Mouse (Mus musculus): ENCODE measurements around the gene Trim47.

Gene Trim47

DNA sequence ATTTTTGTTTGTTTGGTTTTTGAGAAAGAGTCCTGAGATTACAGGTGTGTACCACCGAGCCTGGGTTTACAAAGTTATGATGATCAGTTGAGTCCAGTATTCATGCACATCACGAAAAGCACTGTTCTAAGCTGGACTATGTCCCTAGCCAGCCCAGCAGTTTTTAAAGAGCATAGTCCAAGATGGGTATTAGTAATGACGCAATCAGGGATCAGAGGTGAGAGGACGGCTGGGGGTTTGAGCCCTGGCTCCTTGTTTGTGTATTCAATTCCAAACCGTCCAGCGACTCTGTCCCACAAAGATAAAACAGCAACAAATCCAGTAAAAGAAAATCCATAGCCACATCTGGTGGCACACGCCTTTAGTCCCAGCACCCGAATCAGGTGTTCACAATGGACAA, 38.8 kb downstream of the Trim47 start:
- no peak for DNase-seq (ENCODE audit: low read depth, low spot score)

DNA sequence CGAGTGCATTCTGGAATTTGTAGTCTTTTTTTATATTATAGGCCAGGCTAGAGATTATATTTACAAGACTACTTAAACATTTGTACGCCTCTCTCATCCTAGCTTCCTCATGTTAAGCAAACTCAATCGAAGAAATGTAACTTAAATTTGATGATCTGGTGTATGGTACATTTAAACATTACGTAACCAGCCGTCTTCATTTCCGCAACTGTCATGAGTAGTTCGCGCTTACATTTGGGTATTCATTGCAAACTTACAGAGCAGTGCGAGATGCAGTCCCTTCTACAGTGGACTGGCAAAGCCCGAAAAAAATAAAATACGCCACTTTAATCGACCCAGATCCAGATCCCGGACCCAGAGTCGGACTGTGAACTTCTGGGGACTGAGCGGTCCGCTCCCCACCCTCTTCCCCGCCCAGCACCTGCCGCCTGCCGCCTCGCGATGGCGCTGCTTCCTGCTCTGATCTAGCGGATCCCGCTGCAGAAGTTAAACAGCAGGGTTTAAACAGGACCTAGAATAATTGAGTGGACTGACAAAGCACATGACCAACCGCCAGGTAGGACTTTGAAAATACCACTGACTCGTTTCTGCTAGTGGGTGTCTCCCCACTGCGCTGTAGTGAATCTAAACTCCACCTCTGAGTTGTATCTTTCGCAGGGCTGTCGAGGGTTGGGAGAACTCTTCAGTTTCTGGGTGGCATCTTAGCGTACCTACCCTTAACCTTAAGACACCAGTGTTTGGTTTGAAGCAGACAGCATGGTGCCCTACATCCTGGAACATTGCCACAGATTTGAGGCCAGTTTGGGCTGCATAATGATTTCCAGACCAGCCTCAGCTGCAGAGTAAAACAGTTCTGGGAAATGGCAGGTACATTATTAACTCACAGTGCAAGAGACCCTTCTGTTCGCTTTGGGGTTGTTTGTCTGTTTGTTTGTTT, 39.5 kb downstream of the Trim47 start:
- DNase-seq (ENCODE audit: low read depth, low spot score) = peak; percentile 79

DNA sequence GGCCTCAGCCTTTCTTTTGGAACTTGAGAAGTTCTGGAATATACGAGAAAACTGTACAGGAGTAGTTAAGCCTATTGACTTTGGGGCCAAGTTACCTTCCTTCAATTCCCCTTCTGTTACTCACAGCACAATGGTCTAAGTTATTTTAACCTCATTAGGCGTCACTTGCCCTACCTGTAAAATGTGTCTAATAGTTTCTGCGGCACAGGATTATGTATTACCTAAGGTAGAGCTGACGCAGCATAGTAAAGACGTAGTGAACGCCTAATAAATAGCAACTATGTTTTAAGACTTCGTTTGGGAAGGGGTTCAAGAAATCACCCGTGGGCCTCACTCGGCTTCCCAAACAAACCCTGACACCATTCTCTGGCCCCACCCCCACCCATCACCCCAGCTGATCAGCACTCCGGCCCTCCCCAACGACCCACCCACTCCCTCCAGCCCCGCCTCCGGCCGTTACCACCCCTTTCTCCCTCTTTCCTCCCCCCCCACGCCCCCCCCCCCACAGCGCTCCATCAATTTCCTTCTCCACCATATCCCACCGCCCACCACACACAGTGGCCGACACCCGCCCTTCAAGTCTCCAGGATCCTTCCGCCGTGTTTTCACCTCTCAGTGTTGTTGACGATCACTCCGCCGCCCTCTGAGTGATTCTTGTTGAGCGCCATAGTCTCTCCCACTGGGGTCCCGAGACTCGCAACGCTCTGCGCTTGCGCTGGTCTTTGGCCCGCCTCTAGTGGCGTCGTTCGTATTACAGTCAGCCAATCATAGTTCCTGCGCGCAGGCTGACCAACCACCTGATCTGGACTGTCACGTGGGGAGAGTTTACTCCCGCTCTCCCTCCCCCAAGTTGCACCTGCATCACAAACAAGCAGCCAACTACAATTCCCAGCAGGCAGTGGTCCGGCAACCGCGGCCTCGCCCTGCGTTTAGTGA, 40.5 kb downstream of the Trim47 start, which contains the start of gene Wbp2:
Wbp2 (minus strand) TSS at position 738 of the 936 bp plus-strand sequence.
- peak; percentile 97 for DNase-seq (ENCODE audit: low read depth, low spot score)

DNA sequence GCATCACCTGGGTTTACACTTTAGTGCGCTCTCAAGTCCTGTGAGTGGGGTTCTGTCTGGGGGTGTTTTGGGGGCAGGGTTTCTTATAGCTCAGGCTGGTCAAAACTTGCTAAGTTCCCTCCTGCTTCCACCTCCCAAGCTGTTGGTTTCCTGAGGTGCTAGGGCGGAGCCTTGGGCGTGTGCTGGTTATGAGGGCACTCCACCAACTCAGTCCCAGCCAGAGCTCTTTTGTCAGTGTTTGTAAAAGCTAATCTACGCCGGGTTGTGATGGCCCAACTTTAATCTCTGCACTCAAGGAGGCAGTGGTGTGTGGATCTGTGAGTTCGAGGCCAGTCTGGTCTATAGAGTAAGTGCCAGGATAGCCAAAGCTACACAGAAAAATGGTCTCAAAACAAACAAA, 42.8 kb downstream of the Trim47 start:
- DNase-seq (ENCODE audit: low read depth, low spot score) = no peak

DNA sequence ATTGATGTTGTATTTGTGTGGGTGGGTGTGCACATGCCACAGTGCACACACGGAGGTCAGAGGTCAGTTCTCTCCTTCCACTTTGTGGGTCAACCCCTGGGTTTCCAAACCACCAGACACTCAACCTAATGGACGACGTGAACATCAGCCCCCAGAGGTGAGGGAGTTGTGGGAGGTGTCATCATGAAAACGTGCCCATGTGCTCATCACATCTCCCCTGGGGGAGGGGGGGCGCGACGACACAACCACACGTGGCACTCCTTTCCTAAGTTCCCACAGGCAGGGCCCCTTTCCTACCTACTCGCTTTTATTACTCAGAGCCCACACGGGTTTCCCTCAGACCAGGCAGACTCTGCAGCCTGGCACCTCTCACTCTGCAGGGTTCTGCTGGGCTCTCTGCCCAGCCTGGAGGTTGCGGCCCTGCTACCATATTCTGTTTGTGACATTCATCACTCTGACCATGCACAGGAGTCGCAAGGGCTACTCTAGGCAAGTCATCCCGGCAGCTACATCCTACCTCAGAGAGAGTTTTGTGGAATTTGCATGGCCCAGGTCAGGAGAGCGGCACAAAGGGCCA, 43.8 kb downstream of the Trim47 start:
- no peak for DNase-seq (ENCODE audit: low read depth, low spot score)

DNA sequence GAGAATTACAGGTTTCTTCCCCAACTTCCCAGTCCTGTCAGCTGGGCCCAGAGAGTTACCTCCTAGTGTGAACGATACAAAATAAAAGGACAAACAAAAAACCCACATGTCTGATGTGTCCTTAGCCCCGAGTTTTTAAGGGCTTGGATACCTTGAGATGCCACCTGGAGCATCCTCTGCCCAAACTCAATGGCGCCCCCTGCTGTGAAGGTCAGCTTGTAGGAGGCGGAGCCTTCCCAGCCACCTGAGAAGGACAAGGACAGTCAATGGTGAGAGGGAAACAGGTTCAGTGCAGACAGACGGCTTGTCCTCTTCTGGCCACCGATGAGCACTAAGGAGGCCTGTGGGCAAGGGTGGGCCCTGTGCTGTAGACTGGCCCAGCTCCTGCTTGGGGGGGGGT, 45.9 kb downstream of the Trim47 start:
- DNase-seq (ENCODE audit: low read depth, low spot score) = no peak

DNA sequence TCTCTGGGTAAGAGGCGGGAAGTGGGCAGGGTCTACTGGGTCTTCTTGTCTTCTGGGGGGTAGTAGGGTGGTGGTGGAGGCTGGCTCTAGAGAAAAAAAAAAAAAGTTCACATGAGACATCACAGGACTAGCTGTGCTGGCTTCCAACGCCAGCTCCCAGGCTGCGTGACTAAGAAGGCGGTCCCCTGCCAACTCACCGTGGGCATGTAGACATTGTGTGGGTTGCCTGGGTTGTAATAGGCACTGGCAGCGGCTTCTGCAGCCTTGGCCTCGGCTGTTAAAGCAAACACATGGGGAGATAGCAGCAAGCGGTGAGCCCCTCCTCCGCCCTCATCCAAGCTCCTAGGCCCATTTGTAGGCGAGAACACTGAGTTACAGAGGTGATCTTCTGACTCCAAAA, 47.5 kb downstream of the Trim47 start:
- DNase-seq (ENCODE audit: low read depth, low spot score) = no peak

DNA sequence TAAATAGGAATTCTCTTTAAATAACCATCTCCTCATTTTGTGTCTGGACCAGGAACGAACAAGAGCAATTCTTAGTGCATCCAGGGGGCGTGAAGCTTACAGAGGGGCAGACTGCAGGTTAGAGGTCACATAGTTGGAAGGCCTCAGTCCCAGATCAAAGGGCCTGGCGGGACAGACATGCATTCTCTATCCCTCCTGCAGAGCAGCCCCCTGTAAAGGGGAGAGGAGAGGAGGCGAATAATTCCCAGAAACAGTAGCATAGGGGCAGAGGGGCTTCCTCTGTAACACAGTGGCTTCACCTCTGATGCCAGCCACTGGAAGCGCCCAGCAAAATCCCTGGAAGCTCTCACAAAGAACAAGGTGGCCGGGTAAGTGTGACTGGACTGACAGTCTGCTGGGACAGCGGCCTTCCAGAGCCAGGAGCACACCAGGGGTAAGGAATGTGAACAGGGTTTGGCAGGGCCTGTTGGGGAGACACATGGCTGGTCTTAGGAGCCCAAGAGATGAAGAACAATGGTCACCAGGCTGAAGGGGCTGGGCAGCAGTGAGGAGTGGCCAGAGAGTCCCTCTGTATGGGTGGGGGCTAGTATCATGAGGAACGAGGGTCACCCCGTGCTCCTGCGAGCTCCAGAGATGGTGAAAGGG, 48.2 kb downstream of the Trim47 start:
- no peak for DNase-seq (ENCODE audit: low read depth, low spot score)

DNA sequence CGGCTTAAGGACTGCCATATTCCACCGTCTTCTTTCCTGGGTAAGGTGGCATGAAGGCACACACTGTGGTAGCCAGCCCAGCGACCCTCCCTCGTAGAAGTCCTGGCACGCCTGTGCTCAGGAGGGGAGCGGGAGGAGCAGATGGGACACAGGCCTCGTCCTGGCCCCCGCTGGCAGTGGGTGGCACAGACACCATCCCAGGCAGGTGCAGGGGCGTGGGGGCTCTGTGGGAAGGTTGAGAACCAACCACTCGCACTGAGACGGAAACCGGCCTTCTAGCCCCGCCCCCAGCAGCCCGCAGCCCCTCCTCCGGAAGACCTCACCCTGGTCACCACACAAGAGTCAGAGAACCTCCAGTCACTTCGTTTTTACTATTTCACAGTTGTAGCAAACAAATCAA, 48.8 kb downstream of the Trim47 start:
- DNase-seq (ENCODE audit: low read depth, low spot score) = no peak

DNA sequence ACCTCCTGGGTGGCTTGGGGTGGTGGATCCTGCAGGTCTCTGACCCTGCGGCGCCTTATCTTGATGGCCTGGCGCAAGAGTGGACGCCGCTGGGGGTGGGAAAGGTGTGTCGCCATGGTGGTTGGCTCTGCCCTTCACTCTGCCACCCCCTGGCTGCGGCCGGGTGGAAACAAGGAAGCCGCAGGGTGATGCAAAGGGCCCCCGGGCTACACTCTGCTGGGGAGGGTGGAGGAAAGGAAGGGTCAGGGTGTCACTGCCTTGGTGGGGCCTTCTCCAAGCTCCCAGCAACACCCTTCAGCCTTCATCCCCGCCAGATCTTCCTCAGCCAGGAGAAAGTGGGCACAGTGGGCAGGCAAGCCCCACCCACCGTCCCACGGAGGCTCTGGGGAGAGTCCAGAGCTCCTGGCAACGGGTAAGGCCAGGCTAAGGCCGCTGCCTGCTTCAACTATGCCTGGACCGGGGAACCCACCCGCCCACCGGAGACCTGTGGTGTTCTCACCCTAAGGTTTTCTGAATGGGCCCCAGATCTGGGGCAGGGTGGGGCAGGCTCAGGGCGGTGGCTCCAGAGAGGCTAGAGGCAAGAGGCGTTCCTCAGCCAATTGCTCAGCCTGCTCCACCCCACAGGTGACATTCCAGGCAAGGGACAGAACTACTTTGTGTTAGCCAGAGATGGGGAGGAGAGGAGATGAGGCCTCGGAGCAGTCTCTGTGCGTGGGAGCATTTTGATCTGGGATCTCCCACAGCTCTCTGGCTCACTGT, 49.4 kb downstream of the Trim47 start, which contains the start of gene Unc13d:
Unc13d (minus strand) TSS at position 516 of the 759 bp plus-strand sequence.
- DNase-seq (ENCODE audit: low read depth, low spot score) = no peak

DNA sequence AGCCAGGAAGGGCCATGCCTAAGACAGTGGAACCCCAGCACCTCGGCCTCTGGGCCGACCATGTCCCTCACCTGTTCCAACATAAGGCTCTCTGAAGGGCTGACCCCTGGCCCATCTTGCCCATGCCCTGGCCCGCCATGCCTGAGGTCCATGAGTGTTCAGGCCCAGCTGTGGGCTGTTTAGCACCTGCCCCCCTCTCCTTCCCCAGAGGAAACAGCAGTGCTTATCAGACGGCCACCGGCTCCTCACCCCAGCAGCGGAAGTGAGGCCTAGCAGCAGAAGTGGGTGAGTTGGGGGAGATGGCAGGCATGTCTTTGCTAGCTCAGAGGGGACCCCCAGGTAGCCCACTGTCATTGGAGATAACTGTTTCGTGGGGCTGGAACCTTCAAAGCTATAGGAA, 50.2 kb downstream of the Trim47 start:
- DNase-seq (ENCODE audit: low read depth, low spot score) = no peak

DNA sequence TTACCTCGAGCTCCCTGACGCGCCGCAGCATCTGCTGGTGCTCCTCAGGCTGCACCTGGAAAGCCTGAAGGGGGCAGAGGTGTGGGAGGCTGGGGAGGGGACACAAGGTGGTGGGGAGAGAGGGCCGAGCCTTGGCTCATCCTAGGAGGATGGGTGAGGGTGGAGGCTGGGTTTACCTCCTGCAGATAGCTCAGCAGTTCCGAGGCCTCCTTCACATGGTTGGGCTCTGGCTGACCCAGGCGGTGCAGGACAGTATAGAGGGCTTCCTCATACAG, 50.8 kb downstream of the Trim47 start:
- no peak for DNase-seq (ENCODE audit: low read depth, low spot score)

DNA sequence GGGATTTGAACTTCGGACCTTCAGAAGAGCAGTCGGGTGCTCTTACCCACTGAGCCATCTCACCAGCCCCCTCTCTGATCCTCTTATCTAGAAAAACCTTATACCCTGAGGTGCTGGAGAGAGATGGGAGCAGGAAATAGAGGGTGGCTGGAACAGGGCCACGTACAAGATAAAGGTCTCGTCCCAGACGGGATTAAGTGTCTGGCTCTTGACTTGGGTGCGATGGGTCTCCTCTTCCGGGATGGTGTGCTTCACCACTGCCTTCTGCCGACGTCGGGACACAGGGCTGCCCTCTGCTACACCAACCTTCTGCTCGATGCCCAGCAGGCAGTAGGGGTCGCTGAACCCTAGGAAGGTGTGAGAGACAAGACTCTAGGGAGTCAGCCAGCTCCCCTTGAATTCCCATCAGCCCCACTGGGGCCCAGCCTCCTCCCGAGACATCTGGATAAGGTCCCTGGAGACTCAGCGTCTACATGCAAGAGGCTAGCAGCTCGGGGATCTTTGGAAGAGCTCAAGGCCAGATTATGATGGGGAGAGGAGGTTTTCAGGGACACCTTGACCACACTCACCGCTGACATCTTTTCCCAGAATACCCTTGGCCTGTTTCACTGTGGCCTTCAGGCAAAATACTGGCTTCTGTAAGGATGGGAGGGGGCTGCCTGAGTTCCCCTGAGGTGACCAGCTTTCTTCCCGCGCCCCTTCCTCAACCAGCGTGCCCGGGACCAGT, 51.3 kb downstream of the Trim47 start:
- DNase-seq (ENCODE audit: low read depth, low spot score) = no peak

DNA sequence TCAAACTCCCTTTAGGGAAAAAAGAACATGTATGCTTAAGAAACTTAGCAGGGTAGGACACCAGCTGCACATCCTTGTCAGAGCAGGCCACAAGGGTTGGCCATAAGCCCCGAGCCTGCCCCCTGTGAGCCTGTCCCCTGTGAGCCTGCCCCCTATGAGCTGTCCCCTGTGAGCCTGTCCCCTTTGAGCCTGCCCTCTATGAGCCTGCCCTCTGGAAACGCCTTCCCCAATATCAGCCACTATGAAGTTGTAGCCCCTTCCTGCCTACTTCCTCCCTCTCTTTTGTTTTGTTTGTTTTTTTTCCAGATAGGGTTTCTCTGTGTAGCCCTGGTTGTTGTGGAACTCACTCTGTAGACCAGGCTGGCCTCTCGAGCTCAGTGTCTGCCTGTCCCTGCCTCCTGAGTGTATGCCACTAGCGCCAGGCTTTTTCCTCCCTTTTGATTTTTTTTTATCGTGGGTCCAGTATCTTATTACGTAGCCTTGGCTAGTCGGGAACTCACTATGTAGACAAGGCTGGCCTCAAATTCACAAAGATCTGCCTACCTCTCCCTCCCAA, 52.5 kb downstream of the Trim47 start:
- no peak for DNase-seq (ENCODE audit: low read depth, low spot score)

DNA sequence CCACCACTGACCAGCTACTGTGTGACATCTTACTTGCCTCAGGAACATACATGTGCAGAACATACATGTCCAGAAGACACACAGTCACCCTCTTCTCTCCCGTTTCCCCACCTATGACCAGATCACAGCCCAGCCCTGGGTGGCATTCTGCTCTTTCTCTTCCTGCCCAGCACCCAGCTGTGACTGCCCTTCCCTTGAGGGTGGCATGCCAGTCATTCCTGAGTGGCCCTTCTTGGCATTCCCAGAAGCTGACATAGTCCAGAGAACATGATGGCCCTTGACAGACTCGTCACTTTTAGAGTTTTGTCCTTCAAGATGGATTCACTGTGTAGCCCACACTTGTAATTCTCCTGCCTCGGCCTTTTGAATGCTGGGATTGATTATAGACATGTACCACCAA, 54.4 kb downstream of the Trim47 start:
- DNase-seq (ENCODE audit: low read depth, low spot score) = no peak

DNA sequence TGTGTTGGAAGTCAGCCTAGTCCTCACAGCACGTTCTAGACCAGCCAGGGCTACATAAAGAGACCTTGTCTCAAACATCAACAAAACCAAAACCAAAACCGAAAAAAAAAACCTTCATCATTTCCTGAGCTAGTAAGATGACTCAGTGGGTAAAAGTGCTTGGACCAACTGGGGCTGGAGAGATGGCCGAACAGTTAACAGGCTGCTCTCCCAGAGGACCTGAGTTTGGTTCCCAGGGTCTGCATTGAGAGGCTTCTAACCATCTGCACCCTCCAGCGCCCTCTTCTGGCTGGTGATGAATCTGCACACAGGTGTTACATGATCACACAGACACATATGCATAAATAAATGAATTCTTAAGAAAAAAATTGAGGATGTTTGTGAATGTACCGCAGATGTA, 55.5 kb downstream of the Trim47 start:
- DNase-seq (ENCODE audit: low read depth, low spot score) = no peak

DNA sequence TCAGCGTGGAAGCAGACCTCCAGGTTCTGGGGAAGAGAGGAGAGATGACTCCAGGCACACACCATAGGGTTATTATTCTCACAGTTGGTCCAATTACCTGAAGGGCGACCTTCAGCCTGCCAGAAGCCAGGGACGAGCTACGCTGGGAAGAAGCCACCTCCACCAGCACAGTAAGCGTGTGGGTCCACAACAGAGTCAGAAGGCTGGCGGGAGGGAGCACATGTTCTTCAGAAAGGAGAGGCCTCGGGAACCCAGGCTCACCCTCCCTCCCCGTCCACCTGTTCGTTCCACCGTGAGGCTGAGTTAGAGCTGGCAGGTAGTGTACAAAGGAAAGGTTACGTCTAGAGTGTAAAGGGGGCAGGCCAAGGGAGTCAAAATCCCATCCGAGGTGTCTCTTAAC, 61.7 kb downstream of the Trim47 start:
- no peak for DNase-seq (ENCODE audit: low read depth, low spot score)

DNA sequence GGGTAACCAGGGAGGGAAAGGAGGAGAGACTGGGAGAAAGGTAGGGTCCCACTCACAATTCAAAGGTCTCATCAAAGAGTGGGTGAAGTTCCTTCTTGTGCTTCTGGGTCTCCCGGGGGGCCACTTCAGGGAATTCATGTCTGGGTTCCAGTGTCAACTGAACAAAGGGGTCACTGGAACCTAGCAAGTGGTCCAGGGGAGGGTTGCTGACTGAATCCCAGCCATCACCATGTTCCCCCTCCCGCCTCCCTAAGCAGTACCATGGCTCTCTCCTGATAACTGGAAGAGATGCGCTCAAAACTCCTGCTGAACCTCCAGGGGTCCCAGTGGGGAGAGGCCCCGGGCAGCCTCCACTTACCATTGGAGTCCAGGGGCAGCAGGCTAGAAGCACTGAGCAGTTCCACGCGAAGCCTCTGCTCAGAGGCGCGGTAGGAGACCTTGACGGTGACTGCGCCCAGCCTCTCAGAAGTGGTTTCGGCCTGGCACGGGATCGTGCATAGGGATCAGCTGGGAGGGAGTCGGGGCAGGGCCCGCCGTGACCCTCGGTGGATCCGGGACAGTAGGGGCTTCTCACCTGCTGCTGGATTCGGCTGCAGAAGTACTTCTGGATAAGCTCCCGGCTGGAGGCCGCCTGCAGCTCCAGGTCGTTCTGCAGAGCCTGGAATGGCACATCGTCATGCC, 62.7 kb downstream of the Trim47 start:
- DNase-seq (ENCODE audit: low read depth, low spot score) = no peak

DNA sequence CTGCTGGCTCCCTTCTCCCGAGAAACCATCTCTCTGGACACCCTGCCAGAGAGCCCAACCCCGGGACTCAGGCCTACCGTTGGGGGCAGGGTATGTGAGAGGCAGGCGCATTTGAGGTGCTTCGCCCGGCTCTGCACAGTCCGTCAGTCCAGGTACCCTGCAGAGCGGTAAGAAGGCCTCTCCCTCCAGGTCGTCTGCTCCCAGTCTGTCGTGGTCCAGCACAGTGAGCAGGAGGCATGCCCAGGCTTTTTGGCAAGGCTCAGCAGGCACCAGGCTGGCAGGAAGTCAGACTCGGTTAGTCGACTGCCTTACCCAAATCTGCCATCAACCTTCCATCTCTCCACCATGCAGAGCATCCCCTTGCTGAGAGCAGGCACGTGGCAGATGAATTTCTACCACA, 63.4 kb downstream of the Trim47 start:
- no peak for DNase-seq (ENCODE audit: low read depth, low spot score)
